Mouse (Mus musculus): ENCODE results near the gene Rhbdd3. TPM values are rescaled to one million over a fixed set of nuclear protein-coding genes. Genes with fewer than 3 reads are reported as not detected.

The Rhbdd3 gene
- total and polyA plus RNA-seq, 3 experiments, result 35.9 to 55.7 TPM; not detected in 1

DNA sequence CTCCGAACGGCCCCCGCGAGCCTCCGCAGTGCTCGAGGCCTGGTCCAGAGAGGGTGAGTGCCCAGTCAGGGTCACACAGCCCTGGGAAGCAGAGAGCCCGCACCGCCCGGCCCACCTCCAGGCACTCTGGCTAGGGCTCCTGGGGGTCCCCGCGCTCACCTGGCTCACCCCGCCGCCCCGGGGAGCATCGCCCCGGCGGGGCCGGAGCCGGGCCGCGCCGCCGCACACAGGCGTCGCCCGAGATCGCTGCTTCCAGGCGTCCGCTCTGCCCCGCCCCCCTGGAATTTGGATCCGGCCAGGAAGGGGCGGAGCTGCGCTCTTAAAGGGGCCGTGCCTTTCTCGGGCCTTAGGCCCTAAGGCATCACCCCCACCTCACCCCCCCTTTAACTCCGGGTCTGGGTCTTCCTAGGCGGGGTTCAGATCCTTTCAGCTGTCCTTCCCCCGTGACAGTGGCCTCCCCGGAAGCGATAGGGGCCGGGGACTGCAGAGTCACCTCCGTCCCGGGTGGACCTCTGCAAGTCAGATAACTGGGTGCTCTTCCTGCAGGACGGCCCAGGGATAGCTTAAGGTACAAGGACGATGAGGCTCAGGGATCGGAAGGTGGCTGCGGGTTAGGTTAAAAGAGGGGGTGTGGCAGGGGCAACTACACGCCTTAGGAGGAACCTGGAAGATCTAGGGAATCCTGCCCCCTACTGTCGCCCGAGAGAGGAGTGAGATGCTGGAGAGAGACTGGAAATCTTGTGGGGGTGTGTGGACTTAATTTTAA is 33.5 kb upstream of the Rhbdd3 start, which contains the start of gene Gas2l1:
TSS of gene Gas2l1 (minus strand) at position 272 of the 766 bp plus-strand sequence.
- H3K9me3 ChIP-seq (replicated peaks; ENCODE audit: insufficient read depth, low read length), result no peaks in the 10 kb centered on the region
- peak; percentile 95 for DNase-seq (ENCODE audit: low read depth, low spot score)
- peak within 1 kb of the TSS; percentile 72 to 86 for H3K4me3 ChIP-seq (ENCODE audit: control insufficient read depth in 1 of 2, insufficient read depth in 1 of 2, low read depth in 2 of 2, low read length in 2 of 2)
- H3K9ac ChIP-seq (ENCODE audit: control insufficient read depth, low read depth, low read length, poor library complexity, severe bottlenecking), result peak within 1 kb of the TSS; percentile 77
- H3K27me3 ChIP-seq (ENCODE audit: control insufficient read depth in 1 of 2, insufficient read depth in 2 of 2, low read length in 2 of 2), result no peaks in the 10 kb centered on the region
- peaks cover 3 to 28% of the 10 kb centered on the region in 2 experiments for H3K36me3 ChIP-seq (ENCODE audit: control insufficient read depth in 1 of 2, insufficient read depth in 2 of 2, low read length in 2 of 2)
- H3K4me1 ChIP-seq (ENCODE audit: control insufficient read depth in 1 of 2, insufficient read depth in 2 of 2, low read length in 2 of 2), result peaks cover 6 to 30% of the 10 kb centered on the region in 2 experiments
- peaks cover 6% of the 10 kb centered on the region for H3K79me2 ChIP-seq (ENCODE audit: control insufficient read depth, insufficient read depth, low read length, poor library complexity)
- peak within 1 kb of the TSS; percentile 20 for H3K27ac ChIP-seq (ENCODE audit: control insufficient read depth, low read depth, low read length)
- TF ChIP-seq ZC3H11A (IDR thresholded peaks at IDR 0.05; ENCODE audit: low read depth, low read length) (no peak), POLR2AphosphoS5 (IDR thresholded peaks at IDR 0.05; ENCODE audit: borderline replicate concordance, low read depth, low read length) (no peak), GABPA (IDR thresholded peaks at IDR 0.05; ENCODE audit: low read depth, low read length) (no peak), RCOR1 (IDR thresholded peaks at IDR 0.05; ENCODE audit: low read depth, low read length) (no peak), ZMIZ1 (IDR thresholded peaks at IDR 0.05; ENCODE audit: low read depth, low read length) (peak; percentile 60), ELF1 (IDR thresholded peaks at IDR 0.05; ENCODE audit: low read depth, low read length) (peak; percentile 61), NELFE (IDR thresholded peaks at IDR 0.05; ENCODE audit: low read depth, low read length) (peak; percentile 82), NRF1 (IDR thresholded peaks at IDR 0.05; ENCODE audit: insufficient read depth, low read depth, low read length, poor library complexity, severe bottlenecking) (peak; percentile 52), GATA1 (IDR thresholded peaks at IDR 0.05; ENCODE audit: low read depth, low read length) (no peak), TAL1 (IDR thresholded peaks at IDR 0.05; ENCODE audit: low read length) (0 out of 2 replicates have a peak, but pooled peaks have one; percentile 16), CHD1 (IDR thresholded peaks at IDR 0.05; ENCODE audit: low read depth, low read length) (0 out of 2 replicates have a peak, but pooled peaks have one; percentile 65), SMC3 (IDR thresholded peaks at IDR 0.05; ENCODE audit: low read depth, low read length) (peak; percentile 65), MEF2A (IDR thresholded peaks at IDR 0.05; ENCODE audit: extremely low read depth, insufficient replicate concordance, low read depth, low read length, poor library complexity, severe bottlenecking) (no peak), ZNF384 (IDR thresholded peaks at IDR 0.05; ENCODE audit: low read depth, low read length) (no peak), EP300 (IDR thresholded peaks at IDR 0.05; ENCODE audit: low read depth in 1 of 2, low read length in 2 of 2) (peak in 1 of 2 experiments; percentile 50; a peak in 2 of 4 replicates), USF1 (IDR thresholded peaks at IDR 0.05; ENCODE audit: low read depth, low read length) (peak; percentile 32; the same call in 1 of the 2 replicates), BHLHE40 (IDR thresholded peaks at IDR 0.05; ENCODE audit: borderline replicate concordance, low read depth, low read length) (0 out of 2 replicates have a peak, but pooled peaks have one; percentile 11), MYC (IDR thresholded peaks at IDR 0.05; ENCODE audit: low read depth, low read length) (no peak), TBP (IDR thresholded peaks at IDR 0.05; ENCODE audit: low read depth, low read length) (peak; percentile 60), POLR2AphosphoS2 (IDR thresholded peaks at IDR 0.05; ENCODE audit: low read length) (0 out of 2 replicates have a peak, but pooled peaks have one; percentile 32), MXI1 (IDR thresholded peaks at IDR 0.05; ENCODE audit: low read depth, low read length) (peak; percentile 91), E2F4 (IDR thresholded peaks at IDR 0.05; ENCODE audit: borderline replicate concordance, low read depth, low read length) (no peak), MAZ (IDR thresholded peaks at IDR 0.05; ENCODE audit: low read depth, low read length) (peak; percentile 20; the same call in 1 of the 2 replicates), CHD2 (IDR thresholded peaks at IDR 0.05; ENCODE audit: low read length) (no peak), MAX (IDR thresholded peaks at IDR 0.05; ENCODE audit: low read length) (no peak; the same call in 1 of the 2 replicates), MAFK (IDR thresholded peaks at IDR 0.05; ENCODE audit: borderline replicate concordance, low read depth, low read length) (no peak), HCFC1 (IDR thresholded peaks at IDR 0.05; ENCODE audit: low read depth, low read length) (peak; percentile 81), RAD21 (IDR thresholded peaks at IDR 0.05; ENCODE audit: low read depth, low read length) (peak; percentile 54), POLR2A (IDR thresholded peaks at IDR 0.05; ENCODE audit: control insufficient read depth in 1 of 2, insufficient read depth in 1 of 2, low read depth in 1 of 2, low read length in 2 of 2, poor library complexity in 1 of 2) (peak; percentile 76 to 84; a peak in 3 of 4 replicates), ZKSCAN1 (IDR thresholded peaks at IDR 0.05; ENCODE audit: low read depth, low read length) (no peak), KAT2A (conservative IDR thresholded peaks at IDR 0.05; ENCODE audit: low read depth, low read length) (no peak), CTCF (IDR thresholded peaks at IDR 0.05 in 2 of 3, conservative IDR thresholded peaks at IDR 0.05 in 1 of 3; ENCODE audit: control insufficient read depth in 1 of 3, insufficient read depth in 1 of 3, low read depth in 2 of 3, low read length in 3 of 3, poor library complexity in 1 of 3, severe bottlenecking in 1 of 3) (peak; percentile 62 to 81 (median 70)), MYB (IDR thresholded peaks at IDR 0.05; ENCODE audit: low read depth, low read length) (no peak), UBTF (IDR thresholded peaks at IDR 0.05; ENCODE audit: borderline replicate concordance, insufficient read depth, low read depth, low read length) (peak; percentile 96; the same call in 1 of the 2 replicates), SIN3A (IDR thresholded peaks at IDR 0.05; ENCODE audit: low read length) (peak; percentile 95), JUND (IDR thresholded peaks at IDR 0.05; ENCODE audit: low read depth, low read length) (no peak)
